Mouse (Mus musculus): ENCODE results near the gene Cep78. TPM values are rescaled to one million over a fixed set of nuclear protein-coding genes. Genes with fewer than 3 reads are reported as not detected.

Gene Cep78
- total RNA-seq, 2 experiments from 2014 or later = 9.3 to 9.9 TPM

DNA sequence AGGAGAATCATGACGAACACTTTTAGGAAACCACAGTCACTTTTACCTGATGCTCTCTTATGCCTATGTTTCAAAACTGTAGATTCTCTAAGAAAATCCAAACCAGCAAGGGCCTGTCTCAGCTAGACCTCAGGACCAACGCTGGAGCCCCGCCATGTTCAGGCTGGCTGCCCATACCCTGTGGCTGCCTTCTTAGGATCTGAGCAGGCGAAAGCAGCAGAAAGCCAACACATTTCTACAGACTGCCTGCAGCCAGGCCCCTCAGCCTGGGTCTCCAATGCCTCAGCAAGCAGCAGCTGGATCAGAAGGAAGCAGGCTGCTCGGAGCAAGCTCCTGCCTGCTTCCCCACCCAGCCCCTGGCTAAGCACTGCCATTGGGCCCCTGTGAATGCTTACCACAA lies 73.3 kb downstream of the Cep78 start:
- no peak for DNase-seq (ENCODE audit: low spot score in 2 of 2)

- no peak for DNase-seq (ENCODE audit: low spot score in 2 of 2)
Measured at GRCm38 (mm10) chr19:15910987-15911386, 73.8 kb downstream of the Cep78 start.

- DNase-seq (ENCODE audit: low spot score in 2 of 2) = no peak
Measured at GRCm38 (mm10) chr19:15910488-15910887, 74.3 kb downstream of the Cep78 start.

DNA sequence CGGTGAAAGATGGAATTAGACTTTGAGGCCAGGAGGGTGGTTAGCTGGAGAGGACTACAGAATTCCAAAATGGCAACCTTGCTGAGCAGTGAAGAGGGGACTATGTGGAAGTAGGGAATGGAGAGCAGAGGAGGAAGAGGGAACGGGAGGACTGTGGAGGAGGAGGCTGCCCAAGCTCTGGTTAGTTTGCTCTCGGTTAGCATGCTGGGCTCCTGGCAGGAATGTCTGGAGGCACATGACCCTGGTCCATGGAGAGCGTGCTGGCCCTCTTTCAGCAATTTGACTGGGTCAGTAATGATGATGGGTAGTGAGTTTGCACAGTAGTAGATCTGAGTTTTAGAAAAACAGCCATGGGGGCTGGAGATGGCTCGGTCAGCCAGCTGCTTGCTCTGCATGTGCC lies 76.8 kb downstream of the Cep78 start:
- no peak for DNase-seq (ENCODE audit: low spot score in 2 of 2)

Other genes starting within 250 kb of the Cep78 start
- 100 to 1,000 TPM in 1 of 2 experiments, 10 to 100 TPM in 1; 96.4 to 113 TPM for gene Psat1, start 37.7 kb downstream of the Cep78 start, total RNA-seq (2021)
- gene Gnaq, start 147.8 kb upstream of the Cep78 start, total RNA-seq (2021) = 100 to 1,000 TPM; 156 to 160 TPM

All from left cerebral cortex, adult 18-20 months (tissue).